Mouse (Mus musculus): ENCODE data around the gene Oprm1. TPM values are rescaled to one million over a fixed set of nuclear protein-coding genes. Genes with fewer than 3 reads are reported as not detected.
"Not testable (repeated sequence)": the region's sequence is repeated elsewhere in the genome, so short reads cannot be mapped to it uniquely, and the experiment has no call there.

Oprm1 gene
- total RNA-seq, 2 experiments from 2014 or later, result 0.93 to 1.2 TPM

DNA sequence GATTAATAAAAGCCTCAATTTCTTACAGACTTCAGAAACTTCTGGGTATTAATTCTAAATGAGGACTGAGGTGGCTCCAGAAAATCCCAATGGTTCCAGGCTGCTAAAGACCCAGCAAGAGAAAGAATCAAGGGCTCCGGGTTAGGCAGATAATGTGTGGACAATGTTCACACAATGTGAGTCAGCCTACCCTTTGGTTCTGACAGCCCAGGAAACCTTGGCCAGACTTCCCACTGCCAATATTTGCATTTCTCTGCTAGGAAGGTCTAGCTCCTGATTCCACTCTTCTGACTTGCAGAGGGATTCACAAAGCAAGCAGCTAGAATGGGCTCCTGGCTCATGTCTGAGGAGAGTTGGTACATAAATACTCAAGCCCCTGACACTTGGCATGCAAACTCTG is 210.0 kb downstream of the Oprm1 start:
- no peak for DNase-seq (ENCODE audit: low spot score in 2 of 2)

- DNase-seq (ENCODE audit: low spot score in 2 of 2), result no peak
These were observed 219.5 kb downstream of the Oprm1 start for GRCm38 (mm10) chr10:6977843-6978242.

DNA sequence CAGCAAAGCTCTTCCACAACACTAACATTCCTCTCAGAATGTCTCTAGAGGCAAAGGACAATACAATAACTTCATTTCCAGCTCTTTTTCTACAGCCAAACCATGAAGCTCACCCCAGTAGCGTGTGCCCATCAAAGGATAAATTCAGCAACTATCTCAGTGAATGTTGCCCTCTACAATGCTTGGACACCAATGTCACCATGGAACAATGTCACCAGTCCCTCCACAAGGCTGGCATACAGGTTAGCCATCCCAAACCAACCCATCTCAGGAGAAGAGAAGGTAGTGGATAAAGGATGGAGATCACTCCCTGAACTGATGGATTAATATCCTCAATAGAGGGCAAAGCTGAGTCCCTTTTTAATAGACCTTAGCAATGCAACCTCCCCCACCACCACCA is 220.4 kb downstream of the Oprm1 start:
- DNase-seq (ENCODE audit: low spot score in 2 of 2), result no peak

DNA sequence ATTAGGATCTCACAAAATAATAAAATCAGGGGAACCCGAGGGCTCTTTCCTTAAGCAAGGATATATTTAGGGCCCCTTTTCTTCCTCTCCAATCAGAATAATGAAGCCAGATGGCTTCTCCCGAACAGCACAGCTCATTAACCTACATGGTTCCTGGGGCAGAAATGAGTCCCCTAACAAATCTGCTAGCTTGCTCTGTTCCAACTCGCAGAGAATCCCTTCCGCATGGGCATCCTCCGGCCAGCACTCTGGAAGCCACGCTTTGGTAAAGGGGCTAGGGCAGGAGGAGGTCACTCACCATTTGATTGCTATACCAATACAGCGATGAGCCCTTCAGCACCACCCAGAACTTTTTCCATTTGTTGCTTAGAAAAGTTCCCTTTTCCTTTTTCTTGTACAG is 220.9 kb downstream of the Oprm1 start:
- no peak for DNase-seq (ENCODE audit: low spot score in 2 of 2)

DNA sequence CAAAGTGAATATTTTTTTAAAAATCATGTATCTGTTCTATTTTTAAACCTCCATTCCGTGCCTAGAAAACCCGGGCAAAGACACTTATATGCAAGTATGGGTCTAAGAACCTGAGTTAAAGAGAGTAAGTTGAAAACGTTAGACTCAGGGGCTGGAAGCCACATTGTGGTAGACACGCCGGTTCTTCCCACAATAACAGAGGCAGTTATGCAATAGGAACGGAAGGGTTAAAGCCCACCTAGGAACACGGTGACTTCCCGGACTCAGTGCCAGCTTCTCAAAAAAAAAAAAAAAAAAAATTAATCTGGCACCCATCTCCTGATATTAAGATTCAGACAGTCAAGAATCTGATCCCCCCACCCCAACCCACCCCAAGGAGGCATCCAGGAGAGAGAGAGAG is 221.5 kb downstream of the Oprm1 start:
- DNase-seq (ENCODE audit: low spot score in 2 of 2), result no peak

GRCm38 (mm10) chr10:6980236-6980635 is 221.9 kb downstream of the Oprm1 start:
- DNase-seq (ENCODE audit: low spot score in 2 of 2), result no peak

DNA sequence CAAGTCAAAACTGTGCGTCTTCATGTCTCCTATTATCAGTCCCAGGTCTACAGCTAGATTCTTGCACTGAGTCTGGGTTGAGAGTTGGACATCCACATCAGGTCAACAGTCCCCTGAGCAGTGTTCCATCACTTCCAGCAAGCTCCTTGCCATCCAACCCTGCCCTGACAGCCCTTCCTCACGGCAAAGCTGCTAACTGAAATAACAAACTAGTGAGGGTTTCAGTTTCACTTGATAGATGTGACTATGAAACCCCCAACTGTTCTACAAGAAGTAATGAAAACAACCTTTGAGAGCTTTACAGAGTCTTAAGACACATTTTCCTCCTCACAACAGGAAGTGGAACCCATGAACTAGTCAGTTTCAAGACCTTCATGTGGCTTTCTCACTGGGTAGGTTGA is 224.4 kb downstream of the Oprm1 start:
- DNase-seq (ENCODE audit: low spot score in 2 of 2), result no peak

DNA sequence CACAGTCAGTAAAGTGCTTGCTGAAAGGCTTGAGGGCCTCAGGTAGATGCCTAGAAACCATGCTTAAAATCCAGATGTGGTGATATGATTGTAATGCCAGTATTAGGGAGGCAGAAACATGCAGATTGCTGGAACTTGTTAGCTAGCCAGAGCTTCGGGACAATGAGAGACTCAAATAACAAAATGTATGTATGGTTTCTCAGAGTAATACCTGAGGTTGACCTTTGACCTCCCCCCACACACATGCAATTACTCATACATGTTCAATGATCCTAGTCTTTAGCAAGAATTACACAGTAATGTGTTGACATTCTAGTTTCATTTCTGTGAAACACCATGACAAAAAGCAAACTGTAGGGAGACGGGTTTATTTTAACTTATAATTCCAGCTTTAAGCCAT is 225.1 kb downstream of the Oprm1 start:
- no peak for DNase-seq (ENCODE audit: low spot score in 2 of 2)

GRCm38 (mm10) chr10:6986246-6986645 is 227.9 kb downstream of the Oprm1 start:
- DNase-seq (ENCODE audit: low spot score in 2 of 2), result no peak

- no peak for DNase-seq (ENCODE audit: low spot score in 2 of 2)
These were observed 229.2 kb downstream of the Oprm1 start for GRCm38 (mm10) chr10:6987399-6988098.

- no peak for DNase-seq (ENCODE audit: low spot score in 2 of 2)
These were observed 230.2 kb downstream of the Oprm1 start for GRCm38 (mm10) chr10:6988555-6988954.

DNA sequence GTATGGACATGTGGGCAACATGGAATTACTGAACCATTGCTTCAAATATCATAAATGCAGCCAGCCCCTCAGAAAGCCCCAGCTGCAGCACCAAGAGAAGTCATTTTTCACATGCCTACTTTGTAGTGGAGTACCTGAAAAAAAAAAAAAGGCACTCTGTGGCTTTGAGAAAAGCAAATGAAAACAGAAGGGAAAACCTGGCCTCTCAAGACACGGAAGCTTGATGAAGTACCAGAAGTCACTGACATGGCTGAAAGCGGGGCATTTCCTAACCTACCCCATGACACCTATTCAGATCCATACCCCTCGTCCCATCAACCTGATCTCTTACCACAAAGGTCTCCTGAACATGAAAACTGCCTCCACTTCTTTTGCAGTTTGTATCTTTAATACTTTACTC is 238.6 kb downstream of the Oprm1 start:
- no peak for DNase-seq (ENCODE audit: low spot score in 2 of 2)

GRCm38 (mm10) chr10:6998576-6999250 is 240.4 kb downstream of the Oprm1 start:
- no peak for DNase-seq (ENCODE audit: low spot score in 2 of 2)

DNA sequence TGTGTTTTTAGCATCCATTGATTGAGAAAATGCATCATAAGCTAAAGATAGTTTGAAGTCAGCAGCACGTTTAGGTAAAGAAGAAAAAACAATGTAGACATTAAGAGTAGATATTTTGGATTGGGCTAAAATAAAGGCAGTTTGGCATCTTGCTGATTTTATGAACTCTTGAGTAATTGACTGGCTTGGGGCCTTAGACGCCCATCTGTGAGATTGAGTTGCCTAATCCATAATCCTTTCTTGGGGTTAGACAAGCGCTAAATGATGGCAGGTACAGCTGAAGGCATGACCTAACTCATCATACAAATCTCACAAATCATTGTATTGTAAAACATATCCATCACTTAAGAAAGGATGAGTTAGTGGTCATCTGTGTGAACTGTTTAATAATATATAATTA is 241.0 kb downstream of the Oprm1 start:
- no peak for DNase-seq (ENCODE audit: low spot score in 2 of 2)

DNA sequence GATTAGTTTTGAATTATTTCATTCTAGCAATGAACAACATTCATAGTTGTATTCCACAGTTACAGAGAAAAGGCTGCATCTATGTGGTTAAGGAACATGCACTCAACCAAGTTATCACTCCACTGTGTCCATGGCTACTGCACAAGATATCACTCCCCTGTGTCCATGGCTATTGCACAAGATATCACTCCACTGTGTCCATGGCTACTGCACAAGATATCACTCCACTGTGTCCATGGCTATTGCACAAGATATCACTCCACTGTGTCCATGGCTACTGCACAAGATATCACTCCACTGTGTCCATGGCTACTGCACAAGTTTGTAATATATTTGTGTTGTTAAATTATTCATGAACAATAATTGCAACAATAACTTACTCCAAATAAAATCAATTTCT is 245.6 kb downstream of the Oprm1 start:
- DNase-seq (ENCODE audit: low spot score in 2 of 2), result not testable (repeated sequence)

DNA sequence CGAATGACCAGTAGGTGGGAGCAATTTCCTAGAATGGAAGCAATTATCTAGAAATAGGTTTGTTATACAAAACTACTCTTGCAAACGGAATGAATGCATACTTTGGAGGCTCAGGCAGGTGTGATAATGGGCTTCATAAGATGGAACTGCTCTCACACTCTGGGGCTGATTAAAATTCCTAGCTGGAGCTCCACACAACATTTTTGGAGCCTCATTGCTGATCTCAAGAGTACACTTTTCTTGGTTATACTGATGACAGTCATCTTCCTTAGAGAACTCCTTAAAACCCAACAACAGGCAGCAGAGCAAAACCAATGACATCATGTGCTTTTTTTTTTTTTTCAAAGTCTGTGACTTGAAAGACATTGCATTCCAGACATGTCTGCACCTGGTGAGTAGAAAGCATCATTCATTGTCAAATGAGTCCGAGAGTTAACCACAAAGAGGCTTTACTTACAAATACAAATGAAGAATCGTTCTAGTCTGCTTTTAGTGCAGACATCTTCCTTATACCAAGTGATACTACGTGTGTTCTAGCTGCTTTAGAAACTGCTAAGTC is 246.8 kb downstream of the Oprm1 start:
- no peak for DNase-seq (ENCODE audit: low spot score in 2 of 2)

- DNase-seq (ENCODE audit: low spot score in 2 of 2), result no peak
These were observed 252.2 kb downstream of the Oprm1 start for GRCm38 (mm10) chr10:7010543-7010942.

- DNase-seq (ENCODE audit: low spot score in 2 of 2), result no peak
These were observed 256.9 kb downstream of the Oprm1 start for GRCm38 (mm10) chr10:7015199-7015598.

DNA sequence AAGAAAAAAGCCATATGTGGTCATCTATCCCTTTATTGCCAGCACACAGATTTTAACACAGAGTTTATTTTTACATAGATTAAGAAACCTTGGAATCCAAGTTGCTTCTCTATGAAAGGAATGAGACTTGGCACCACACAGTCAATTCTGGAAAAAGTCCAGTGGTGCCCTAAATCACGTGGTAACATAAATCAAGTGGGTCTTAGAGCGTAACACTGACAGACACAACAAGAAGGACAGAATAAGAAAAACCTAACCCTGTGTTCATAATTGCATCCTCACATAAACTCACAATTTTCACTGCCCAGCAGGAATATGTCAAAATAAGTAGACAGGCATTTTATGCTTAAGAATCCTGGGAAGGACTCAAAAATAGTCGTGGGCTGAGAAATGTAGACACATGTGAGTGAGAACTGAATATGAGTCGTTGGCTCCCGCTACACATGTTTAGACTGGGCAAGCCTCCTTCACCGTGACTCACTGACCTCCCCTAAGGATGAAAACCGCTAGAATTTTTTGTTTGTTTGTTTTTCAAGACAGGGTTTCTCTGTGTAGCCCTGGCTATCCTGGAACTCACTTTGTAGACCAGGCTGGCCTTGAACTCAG is 261.6 kb downstream of the Oprm1 start:
- no peak for DNase-seq (ENCODE audit: low spot score in 2 of 2)

DNA sequence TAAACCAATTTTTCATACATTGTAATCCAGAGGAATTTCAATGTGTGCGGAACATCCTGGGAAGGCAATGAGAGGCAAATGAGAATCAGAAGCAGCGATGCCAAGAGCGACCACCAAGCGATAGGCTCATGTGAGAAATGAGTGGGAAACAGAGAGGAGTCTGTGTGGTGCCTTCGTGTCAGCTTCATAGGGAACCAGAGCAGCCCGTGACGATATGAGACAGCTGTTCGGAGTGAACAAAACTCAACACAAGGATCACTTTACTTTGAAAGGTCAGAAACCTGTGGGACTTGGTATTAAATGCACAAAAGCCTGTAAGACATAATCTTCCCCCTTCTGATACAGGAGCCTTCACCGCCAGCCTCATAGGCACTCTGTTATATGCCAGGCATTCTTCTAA is 262.2 kb downstream of the Oprm1 start:
- no peak for DNase-seq (ENCODE audit: low spot score in 2 of 2)

- no peak for DNase-seq (ENCODE audit: low spot score in 2 of 2)
These were observed 266.7 kb downstream of the Oprm1 start for GRCm38 (mm10) chr10:7025028-7025427.

GRCm38 (mm10) chr10:7033459-7033858 is 275.2 kb downstream of the Oprm1 start:
- DNase-seq (ENCODE audit: low spot score in 2 of 2), result no peak
